7 mouse cellular contexts compared by ENCODE assay signal in the genomic region with DNA sequence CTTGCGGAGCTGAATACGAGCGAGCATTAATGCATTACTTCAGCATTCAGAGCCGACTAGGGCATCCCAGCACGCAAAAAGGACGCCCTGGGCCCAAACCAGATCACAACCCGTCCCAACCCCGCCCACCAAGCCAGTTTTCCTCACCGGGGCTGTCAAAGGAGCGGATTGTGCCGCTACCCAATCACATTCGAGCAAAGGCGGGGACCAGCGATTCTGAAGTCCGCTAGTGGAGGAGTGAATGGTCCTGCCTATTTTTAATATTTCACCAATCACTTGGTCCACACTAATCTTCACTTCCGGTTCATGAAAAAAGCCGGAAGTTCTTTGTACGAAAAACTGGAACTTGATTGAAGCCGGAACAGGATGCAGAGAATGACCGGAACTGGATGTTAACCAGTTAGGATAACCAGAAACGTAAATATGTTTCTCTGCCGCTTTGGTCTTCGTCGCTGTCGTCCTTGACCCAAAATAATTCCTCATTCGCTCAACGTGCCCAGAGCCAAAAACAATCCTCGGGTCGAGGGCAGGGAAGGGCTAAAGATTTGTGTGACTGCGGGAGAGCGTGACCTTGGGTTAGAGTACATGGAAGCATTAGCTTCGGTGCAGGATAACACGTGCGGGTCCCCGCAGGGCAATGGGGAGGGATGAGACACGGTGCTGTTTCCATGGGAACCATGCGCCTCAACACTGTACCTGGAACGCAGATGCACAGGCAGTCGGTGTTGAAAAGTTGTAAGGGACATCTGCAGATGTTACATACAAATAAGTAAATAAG. TPM values are rescaled to one million over a fixed set of nuclear protein-coding genes. Genes with fewer than 3 reads are reported as not detected.
DNase-seq lines count a peak whose midpoint lies in the region; ATAC-seq lines count a peak whose summit lies in the region.

TSS of gene BC025920 (plus strand) at position 297 of the 778 bp plus-strand sequence.

- peak; percentile 96 for DNase-seq in adrenal gland, adult 8-10 months
- DNase-seq in embryo, embryonic 9.5 days (ENCODE audit: extremely low spot score): peak; percentile 94
- DNase-seq in gastrocnemius, postnatal 4 days (ENCODE audit: low spot score in 2 of 2): peak; percentile 83 to 93
- DNase-seq in left cerebral cortex, postnatal 36 days (ENCODE audit: low spot score in 2 of 2): peak; percentile 90 to 91
- DNase-seq in midbrain, embryonic 11.5 days (ENCODE audit: low spot score, missing footprints): peak; percentile 98
- peak; percentile 97 for DNase-seq in skeletal muscle tissue, adult 2 months (ENCODE audit: low read depth, low spot score)

- H3K36me3 ChIP-seq in intestine, embryonic 16.5 days (ENCODE audit: control insufficient read depth, insufficient read depth, low read length): no peaks in the 10 kb centered on the region
- no peaks in the 10 kb centered on the region for H3K36me3 ChIP-seq in midbrain, embryonic 11.5 days (ENCODE audit: control insufficient read depth, insufficient read depth, low read length)

- peaks cover 20% of the 10 kb centered on the region for H3K4me1 ChIP-seq in intestine, embryonic 16.5 days (ENCODE audit: control insufficient read depth, insufficient read depth, low read length)
- peaks cover 13% of the 10 kb centered on the region for H3K4me1 ChIP-seq in midbrain, embryonic 11.5 days (ENCODE audit: control insufficient read depth, insufficient read depth, low read length)

- peak within 1 kb of the TSS; percentile 66 for H3K9ac ChIP-seq in intestine, embryonic 16.5 days (ENCODE audit: low read depth, low read length)
- H3K9ac ChIP-seq in midbrain, embryonic 11.5 days (ENCODE audit: low read length): peak within 1 kb of the TSS; percentile 61

- WGBS in intestine, embryonic 16.5 days: under 1% methylated on average over 39 of the region's 39 CpGs
- under 1% methylated on average over 39 of the region's 39 CpGs for WGBS in midbrain, embryonic 11.5 days

- peak within 1 kb of the TSS; percentile 48 for H3K4me3 ChIP-seq in intestine, embryonic 16.5 days (ENCODE audit: low read length)
- H3K4me3 ChIP-seq in midbrain, embryonic 11.5 days (ENCODE audit: low read depth, low read length): peak within 1 kb of the TSS; percentile 43

- peak within 1 kb of the TSS; percentile 94 for H3K27ac ChIP-seq in intestine, embryonic 16.5 days (ENCODE audit: low read length)
- peak within 1 kb of the TSS; percentile 76 for H3K27ac ChIP-seq in midbrain, embryonic 11.5 days (ENCODE audit: low read depth, low read length)

- no peaks in the 10 kb centered on the region for H3K27me3 ChIP-seq in intestine, embryonic 16.5 days (replicated peaks; ENCODE audit: control insufficient read depth, insufficient read depth, low read length)
- peaks cover 9% of the 10 kb centered on the region for H3K27me3 ChIP-seq in midbrain, embryonic 11.5 days (ENCODE audit: control insufficient read depth, insufficient read depth, low read length)

- H3K9me3 ChIP-seq in intestine, embryonic 16.5 days (ENCODE audit: control insufficient read depth, low read length): no peaks in the 10 kb centered on the region
- H3K9me3 ChIP-seq in midbrain, embryonic 11.5 days (ENCODE audit: control insufficient read depth, low read length): no peaks in the 10 kb centered on the region

- ATAC-seq in intestine, embryonic 16.5 days: peak; percentile 90
- ATAC-seq in midbrain, embryonic 11.5 days (ENCODE audit: low FRiP score): peak; percentile 87

- peak within 1 kb of the TSS; percentile 78 for H3K4me2 ChIP-seq in intestine, embryonic 16.5 days (ENCODE audit: low read depth, low read length)
- peak within 1 kb of the TSS; percentile 68 for H3K4me2 ChIP-seq in midbrain, embryonic 11.5 days

- intact Hi-C loops in left cerebral cortex, postnatal 36 days (cut with DNase I): loop anchor here (2.0 kb wide), 1 partner anchor 43 kb away; no protein-coding TSS in a partner anchor

RNA-seq across cellular contexts. Expression of gene BC025920, which starts in this region (rescaled TPM):
- total RNA-seq in adrenal gland, adult 8-10 months (2022): 1 to 10 TPM; 1.2 to 1.7 (median 1.3) TPM
- 1 to 10 TPM; 1.2 to 1.7 TPM for total RNA-seq in gastrocnemius, postnatal 4 days (2021)
- 0.61 and 1.2 TPM in 2 replicates for polyA plus RNA-seq in intestine, embryonic 16.5 days (2015; fragmentation: Nextera tagmentation; extraction: Ambion mirVana)
- total RNA-seq in left cerebral cortex, postnatal 36 days (2021): 1 to 10 TPM; 3.5 to 3.6 TPM
- 0.47 and 0.89 TPM in 2 replicates for polyA plus RNA-seq in midbrain, embryonic 11.5 days (2014; fragmentation: Nextera tagmentation; extraction: Ambion mirVana)

Comparison
In these comparisons a context has a peak if more than half of its experiments do, and no peak if none do; other contexts are left out.
1. Peak in every context shown above with its lines: DNase-seq, ATAC-seq, H3K4me3 ChIP-seq and H3K27ac ChIP-seq.
2. Peak in DNase-seq, ATAC-seq, H3K4me3 ChIP-seq, H3K27ac ChIP-seq, H3K9ac ChIP-seq and H3K4me2 ChIP-seq in midbrain, embryonic 11.5 days; RNA of the gene not detected or under 1 TPM.